Mouse (Mus musculus): Measurements from ENCODE around the gene Vmn2r61. TPM values are rescaled to one million over a fixed set of nuclear protein-coding genes. Genes with fewer than 3 reads are reported as not detected.

Vmn2r61 gene
- polyA plus RNA-seq (2012; rRNA removed): not detected in 2 replicates

GRCm38 (mm10) chr7:42259753-42260152, at the start of gene Vmn2r61:
Gene Vmn2r61, plus strand, starts transcription at chr7:42260053.

Other genes with a start within 250 kb of the Vmn2r61 start
- not detected in 2 replicates for gene Vmn2r59, start 201.0 kb upstream of the Vmn2r61 start, polyA plus RNA-seq (2012; rRNA removed)
- gene Vmn2r60, start 152.3 kb upstream of the Vmn2r61 start, polyA plus RNA-seq (2012; rRNA removed): not detected in 2 replicates
- not detected in 2 replicates for gene 4933421I07Rik, start 188.1 kb downstream of the Vmn2r61 start, polyA plus RNA-seq (2012; rRNA removed)
- 3.4 and 3.5 TPM in 2 replicates for gene Zfp141, start 245.7 kb downstream of the Vmn2r61 start, polyA plus RNA-seq (2012; rRNA removed)

Measured in liver, embryonic 18 days (tissue).